Mouse (Mus musculus): ENCODE measurements around the gene Dnm3. TPM values are rescaled to one million over a fixed set of nuclear protein-coding genes. Genes with fewer than 3 reads are reported as not detected.
A peak's percentile ranks its signal among the peaks of the same experiment; 100 is the strongest.

Gene Dnm3
- polyA plus RNA-seq, 1 experiment from 2014 or later, result 27.7 TPM

- H3K4me1 ChIP-seq, result peaks cover 89% of the 10 kb centered on the region
- no peak overlapping the region for H3K4me3 ChIP-seq
- no peaks in the 10 kb centered on the region for H3K36me3 ChIP-seq
- no peak overlapping the region for H3K9ac ChIP-seq
- 42% methylated on average over 6 of the region's 6 CpGs for WGBS
- peak overlapping the region; percentile 98 for H3K27ac ChIP-seq
- ATAC-seq (ENCODE audit: insufficient number of reproducible peaks, insufficient read depth, low FRiP score, low TSS enrichment, low read depth), result no peak
- no peaks in the 10 kb centered on the region for H3K27me3 ChIP-seq
- no peak overlapping the region for H3K4me2 ChIP-seq
- H3K9me3 ChIP-seq, result no peaks in the 10 kb centered on the region
Measured at GRCm38 (mm10) chr1:162018601-162018977, 459.2 kb downstream of the Dnm3 start.

GRCm38 (mm10) chr1:162017975-162018600, 459.7 kb downstream of the Dnm3 start:
- peak overlapping the region; percentile 98 for H3K27ac ChIP-seq
- peaks cover 89% of the 10 kb centered on the region for H3K4me1 ChIP-seq
- no peak overlapping the region for H3K4me3 ChIP-seq
- peak overlapping the region; percentile 49; the same call in 1 of the 2 replicates for H3K9ac ChIP-seq
- no peaks in the 10 kb centered on the region for H3K9me3 ChIP-seq
- no peaks in the 10 kb centered on the region for H3K36me3 ChIP-seq
- no peaks in the 10 kb centered on the region for H3K27me3 ChIP-seq
- 24% methylated on average over 13 of the region's 13 CpGs for WGBS
- H3K4me2 ChIP-seq, result peak overlapping the region; percentile 20
- no peak for ATAC-seq (ENCODE audit: insufficient number of reproducible peaks, insufficient read depth, low FRiP score, low TSS enrichment, low read depth)

GRCm38 (mm10) chr1:162016982-162017381, 460.9 kb downstream of the Dnm3 start:
- no peak for ATAC-seq (ENCODE audit: insufficient number of reproducible peaks, insufficient read depth, low FRiP score, low TSS enrichment, low read depth)
- no peaks in the 10 kb centered on the region for H3K36me3 ChIP-seq
- H3K4me2 ChIP-seq, result peak overlapping the region; percentile 20
- WGBS, result 19% methylated on average over 7 of the region's 7 CpGs
- H3K4me1 ChIP-seq, result peaks cover 81% of the 10 kb centered on the region
- no peaks in the 10 kb centered on the region for H3K9me3 ChIP-seq
- peak overlapping the region; percentile 3; the same call in 1 of the 2 replicates for H3K9ac ChIP-seq
- H3K4me3 ChIP-seq, result no peak overlapping the region
- peak overlapping the region; percentile 98 for H3K27ac ChIP-seq
- no peaks in the 10 kb centered on the region for H3K27me3 ChIP-seq

- 28% methylated on average over 8 of the region's 8 CpGs for WGBS
- Histone ChIP-seq H3K4me2 (no peak overlapping the region), H3K4me3 (no peak overlapping the region), H3K27ac (peak overlapping the region; percentile 98), H3K36me3 (0 out of 2 replicates have a peak, but pooled peaks cover 3% of the 10 kb centered on the region), H3K4me1 (peaks cover 77% of the 10 kb centered on the region), H3K9ac (no peak overlapping the region), H3K27me3 (no peaks in the 10 kb centered on the region), H3K9me3 (no peaks in the 10 kb centered on the region)
- no peak for ATAC-seq (ENCODE audit: insufficient number of reproducible peaks, insufficient read depth, low FRiP score, low TSS enrichment, low read depth)
Measured at GRCm38 (mm10) chr1:162015247-162015862, 462.5 kb downstream of the Dnm3 start.

- Histone ChIP-seq H3K36me3 (0 out of 2 replicates have a peak, but pooled peaks cover 3% of the 10 kb centered on the region), H3K9ac (no peak overlapping the region), H3K4me2 (no peak overlapping the region), H3K27me3 (no peaks in the 10 kb centered on the region), H3K4me1 (peaks cover 80% of the 10 kb centered on the region), H3K27ac (peak overlapping the region; percentile 98), H3K9me3 (no peaks in the 10 kb centered on the region), H3K4me3 (no peak overlapping the region)
- ATAC-seq (ENCODE audit: insufficient number of reproducible peaks, insufficient read depth, low FRiP score, low TSS enrichment, low read depth), result no peak
- WGBS, result 59% methylated on average over 4 of the region's 4 CpGs
Measured at GRCm38 (mm10) chr1:162013561-162013960, 464.3 kb downstream of the Dnm3 start.

GRCm38 (mm10) chr1:162011523-162012245, 466.1 kb downstream of the Dnm3 start:
- ATAC-seq (ENCODE audit: insufficient number of reproducible peaks, insufficient read depth, low FRiP score, low TSS enrichment, low read depth), result no peak
- no peak overlapping the region for H3K4me2 ChIP-seq
- no peak overlapping the region for H3K4me3 ChIP-seq
- H3K27me3 ChIP-seq, result no peaks in the 10 kb centered on the region
- no peak overlapping the region for H3K9ac ChIP-seq
- H3K36me3 ChIP-seq, result 0 out of 2 replicates have a peak, but pooled peaks cover 3% of the 10 kb centered on the region
- peaks cover 81% of the 10 kb centered on the region for H3K4me1 ChIP-seq
- no peaks in the 10 kb centered on the region for H3K9me3 ChIP-seq
- H3K27ac ChIP-seq, result peak overlapping the region; percentile 80
- WGBS, result 75% methylated on average over 16 of the region's 16 CpGs

GRCm38 (mm10) chr1:162009086-162009485, 468.7 kb downstream of the Dnm3 start:
- peak overlapping the region; percentile 65 for H3K9ac ChIP-seq
- ATAC-seq (ENCODE audit: insufficient number of reproducible peaks, insufficient read depth, low FRiP score, low TSS enrichment, low read depth), result no peak
- peak overlapping the region; percentile 18; the same call in 1 of the 2 replicates for H3K4me3 ChIP-seq
- peaks cover 81% of the 10 kb centered on the region for H3K4me1 ChIP-seq
- 0 out of 2 replicates have a peak, but pooled peaks cover 3% of the 10 kb centered on the region for H3K36me3 ChIP-seq
- peak overlapping the region; percentile 100 for H3K27ac ChIP-seq
- 11% methylated on average over 8 of the region's 8 CpGs for WGBS
- H3K9me3 ChIP-seq, result no peaks in the 10 kb centered on the region
- no peaks in the 10 kb centered on the region for H3K27me3 ChIP-seq
- H3K4me2 ChIP-seq, result peak overlapping the region; percentile 48

GRCm38 (mm10) chr1:162008631-162009067, 469.2 kb downstream of the Dnm3 start:
- peak overlapping the region; percentile 65 for H3K9ac ChIP-seq

GRCm38 (mm10) chr1:162008208-162008607, 469.6 kb downstream of the Dnm3 start:
- peak overlapping the region; percentile 100 for H3K27ac ChIP-seq
- peak overlapping the region; percentile 65 for H3K9ac ChIP-seq
- peak overlapping the region; percentile 13; the same call in 1 of the 2 replicates for H3K4me3 ChIP-seq
- H3K4me1 ChIP-seq, result peaks cover 82% of the 10 kb centered on the region
- peak; percentile 77; the same call in 1 of the 2 replicates for ATAC-seq (ENCODE audit: insufficient number of reproducible peaks, insufficient read depth, low FRiP score, low TSS enrichment, low read depth)
- peak overlapping the region; percentile 48 for H3K4me2 ChIP-seq
- no peaks in the 10 kb centered on the region for H3K27me3 ChIP-seq
- 0 out of 2 replicates have a peak, but pooled peaks cover 3% of the 10 kb centered on the region for H3K36me3 ChIP-seq
- 15% methylated on average over 4 of the region's 4 CpGs for WGBS
- no peaks in the 10 kb centered on the region for H3K9me3 ChIP-seq

More at GRCm38 (mm10) chr1:162008631-162009067, 469.2 kb downstream of the Dnm3 start:
- H3K27me3 ChIP-seq, result no peaks in the 10 kb centered on the region
- peak; percentile 76 for ATAC-seq (ENCODE audit: insufficient number of reproducible peaks, insufficient read depth, low FRiP score, low TSS enrichment, low read depth)
- 0 out of 2 replicates have a peak, but pooled peaks cover 3% of the 10 kb centered on the region for H3K36me3 ChIP-seq
- H3K4me3 ChIP-seq, result peak overlapping the region; percentile 13; the same call in 1 of the 2 replicates
- 10% methylated on average over 8 of the region's 8 CpGs for WGBS
- no peaks in the 10 kb centered on the region for H3K9me3 ChIP-seq
- H3K27ac ChIP-seq, result peak overlapping the region; percentile 100
- peak overlapping the region; percentile 48 for H3K4me2 ChIP-seq
- H3K4me1 ChIP-seq, result peaks cover 82% of the 10 kb centered on the region

- peak overlapping the region; percentile 100 for H3K27ac ChIP-seq
- no peaks in the 10 kb centered on the region for H3K36me3 ChIP-seq
- peak overlapping the region; percentile 52; the same call in 1 of the 2 replicates for H3K9ac ChIP-seq
- 59% methylated on average over 9 of the region's 9 CpGs for WGBS
- peak overlapping the region; percentile 21; the same call in 1 of the 2 replicates for H3K4me2 ChIP-seq
- no peaks in the 10 kb centered on the region for H3K9me3 ChIP-seq
- H3K4me3 ChIP-seq, result no peak overlapping the region
- ATAC-seq (ENCODE audit: insufficient number of reproducible peaks, insufficient read depth, low FRiP score, low TSS enrichment, low read depth), result no peak
- H3K4me1 ChIP-seq, result peaks cover 81% of the 10 kb centered on the region
- H3K27me3 ChIP-seq, result no peaks in the 10 kb centered on the region
Measured at GRCm38 (mm10) chr1:162006109-162006508, 471.7 kb downstream of the Dnm3 start.
